Mouse (Mus musculus) thymus, adult 2 months (tissue): ENCODE measurements around the gene Arl2. TPM values are rescaled to one million over a fixed set of nuclear protein-coding genes. Genes with fewer than 3 reads are reported as not detected.
A peak's percentile ranks its signal among the peaks of the same experiment; 100 is the strongest.

Source experiments
- DNase-seq: peaks from one replicate; pipeline ENCODE4 v3.0.0; 2021
- H3K27ac ChIP-seq: fragments of 200-500 bp; 2 replicates; pipeline ENCODE4 v1.5.1; 2012; ENCODE audit warnings: low read length, control low read depth; ENCODE audit not compliant: control insufficient read depth, insufficient read depth
- H3K27me3 ChIP-seq: fragments of 200-500 bp; 2 replicates; pipeline ENCODE4 v1.6.1; 2012; ENCODE audit warnings: mild to moderate bottlenecking, low read length, moderate library complexity, mixed read lengths; ENCODE audit not compliant: control insufficient read depth, insufficient read depth
- H3K36me3 ChIP-seq: fragments of 200-500 bp; 2 replicates; pipeline ENCODE4 v1.6.1; 2012; ENCODE audit warnings: mild to moderate bottlenecking, low read length, moderate library complexity; ENCODE audit not compliant: control insufficient read depth, insufficient read depth
- H3K4me1 ChIP-seq: fragments of 200-500 bp; replicated peaks from 2 replicates; pipeline ENCODE4 v1.6.1; 2012; ENCODE audit warnings: low read length; ENCODE audit not compliant: control insufficient read depth, insufficient read depth
- H3K4me3 ChIP-seq: fragments of 200-500 bp; 2 replicates; pipeline ENCODE4 v1.5.1; 2012; ENCODE audit warnings: mild to moderate bottlenecking, low read length, control low read depth, moderate library complexity; ENCODE audit not compliant: control insufficient read depth, insufficient read depth
- CTCF ChIP-seq: fragments of 200-500 bp; IDR thresholded peaks from 2 replicates; pipeline ENCODE4 v1.5.1; 2012; ENCODE audit warnings: mild to moderate bottlenecking, control low read depth, low read length, moderate library complexity, borderline replicate concordance; ENCODE audit not compliant: control insufficient read depth, poor library complexity, insufficient read depth; ENCODE audit errors: extremely low read depth
- POLR2A ChIP-seq: fragments of 200-500 bp; IDR thresholded peaks from 2 replicates; pipeline ENCODE4 v1.6.1; 2012; ENCODE audit warnings: mild to moderate bottlenecking, low read length, control low read depth, moderate library complexity; ENCODE audit not compliant: control insufficient read depth, poor library complexity, insufficient read depth; ENCODE audit errors: extremely low read depth
- WGBS: fragments of 180-500 bp; shearing (Covaris S2); methylation state at CpG from one replicate; pipeline ENCODE4 v1.1.7; 2018; 5-methylcytosine and 5-hydroxymethylcytosine counted together
- polyA plus RNA-seq: library from polyadenylated mRNA; depleted of rRNA; stranded (reverse); fragments of >200 nt; gene quantifications from 2 replicates; pipeline ENCODE4 v1.2.3, GENCODE M21; 2012; rRNA removed

Gene Arl2
- polyA plus RNA-seq: 96.1 and 119 TPM in 2 replicates

DNA sequence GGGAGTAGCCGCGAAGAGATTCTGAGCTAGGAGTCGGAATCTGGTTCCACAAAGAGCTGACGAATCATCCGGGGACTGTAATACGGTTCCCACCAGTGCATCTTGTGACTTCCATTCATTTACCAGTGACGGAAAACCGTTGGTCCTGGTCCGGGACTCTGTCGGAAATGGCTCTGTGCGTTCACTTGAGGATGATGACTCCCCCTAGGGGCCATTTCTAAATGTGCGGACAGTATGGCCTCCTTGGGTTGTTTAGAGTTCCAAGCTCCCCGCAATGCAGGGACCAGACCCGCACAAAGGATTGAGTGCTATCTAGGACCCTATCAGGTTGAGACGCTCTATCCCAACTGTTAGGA, at the start of gene Arl2:
Gene Arl2 (minus strand): TSS at position 155 of the 356 bp plus-strand sequence.
- peaks cover 16% of the 10 kb centered on the region for H3K4me1 ChIP-seq
- H3K27ac ChIP-seq: peak within 1 kb of the TSS; percentile 86
- peak within 1 kb of the TSS; percentile 66 for H3K4me3 ChIP-seq
- WGBS: 1% methylated on average over 15 of the region's 15 CpGs
- H3K36me3 ChIP-seq: no peaks in the 10 kb centered on the region
- TF ChIP-seq POLR2A: no peak
- no peak; the same call in 1 of the 2 replicates for TF ChIP-seq CTCF
- H3K27me3 ChIP-seq: no peaks in the 10 kb centered on the region
- DNase-seq: peak; percentile 79

DNA sequence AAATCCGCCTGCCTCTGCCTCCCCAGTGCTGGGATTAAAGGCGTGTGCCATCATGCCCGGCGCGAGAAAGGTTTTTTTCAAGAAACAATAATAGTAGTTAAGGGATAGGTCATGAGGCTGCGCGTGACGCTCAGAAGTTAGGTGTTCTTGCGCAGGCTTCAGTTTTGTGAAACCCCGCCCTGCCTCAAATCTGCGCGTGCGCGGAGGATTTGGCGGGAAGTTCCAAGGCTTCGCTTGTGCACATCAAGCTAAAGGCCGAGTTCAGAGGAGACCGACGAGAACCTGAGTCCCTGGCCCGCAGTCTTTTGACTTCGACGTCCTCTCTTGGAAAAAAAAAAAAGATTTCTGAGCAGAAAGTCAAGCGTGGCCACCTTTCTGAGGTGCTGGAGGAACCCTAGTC, 42.8 kb upstream of the Arl2 start, which contains the start of gene Majin:
Gene Majin (plus strand): TSS at position 258 of the 400 bp plus-strand sequence.
- no peaks in the 10 kb centered on the region for H3K27me3 ChIP-seq
- no peak for TF ChIP-seq CTCF
- H3K4me1 ChIP-seq: peaks cover 5% of the 10 kb centered on the region
- no peaks in the 10 kb centered on the region for H3K36me3 ChIP-seq
- no peak within 1 kb of the TSS for H3K27ac ChIP-seq
- H3K4me3 ChIP-seq: no peak within 1 kb of the TSS
- 89% methylated on average over 23 of the region's 23 CpGs for WGBS
- no peak for DNase-seq

DNA sequence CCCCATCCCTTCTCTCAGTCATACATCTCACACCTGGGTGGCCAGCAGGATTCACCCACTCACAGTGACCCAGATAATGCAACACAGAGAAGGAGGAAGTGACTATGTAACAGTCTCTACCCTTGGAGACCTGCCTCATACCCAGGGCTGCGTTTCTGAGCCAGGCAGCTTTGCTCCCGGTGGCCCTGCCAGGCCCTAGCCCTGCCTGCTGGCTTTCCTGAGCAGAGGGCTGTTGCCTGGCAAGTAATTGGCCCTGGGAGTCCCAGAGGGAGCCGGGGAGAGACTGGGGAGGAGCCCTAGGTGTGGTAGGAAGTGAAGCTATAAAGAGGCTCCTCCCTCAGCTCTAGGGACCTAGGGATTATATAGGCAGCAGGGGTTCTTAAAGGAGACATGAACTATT, 41.2 kb upstream of the Arl2 start:
- TF ChIP-seq POLR2A (no peak), CTCF (no peak)
- Histone ChIP-seq H3K27ac (no peak overlapping the region), H3K36me3 (no peaks in the 10 kb centered on the region), H3K27me3 (no peaks in the 10 kb centered on the region), H3K4me3 (no peak overlapping the region), H3K4me1 (peaks cover 5% of the 10 kb centered on the region)
- DNase-seq: no peak
- WGBS: 4% methylated on average over 3 of the region's 3 CpGs

DNA sequence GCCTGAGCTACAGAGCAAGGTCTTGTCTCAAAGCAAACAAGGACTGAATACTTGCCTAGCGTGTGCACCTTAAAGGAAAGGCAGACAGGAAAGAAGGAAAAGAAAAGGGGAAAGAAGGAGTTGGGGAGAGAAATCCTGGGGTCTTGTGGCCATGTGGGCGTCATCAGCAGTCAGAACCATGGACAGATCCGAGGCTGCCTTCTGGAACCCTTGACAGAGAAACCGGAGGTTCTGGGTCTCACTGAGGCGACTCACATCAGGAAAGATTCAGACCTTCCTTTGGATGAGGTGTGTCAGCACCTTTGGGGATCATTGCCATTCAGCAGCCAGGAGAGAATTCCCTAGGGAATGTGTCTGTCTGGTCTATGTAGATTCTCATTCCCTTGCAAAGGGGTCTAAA, 40.3 kb upstream of the Arl2 start:
- H3K4me1 ChIP-seq: peaks cover 5% of the 10 kb centered on the region
- no peaks in the 10 kb centered on the region for H3K27me3 ChIP-seq
- H3K4me3 ChIP-seq: no peak overlapping the region
- TF ChIP-seq CTCF (no peak), POLR2A (no peak)
- no peaks in the 10 kb centered on the region for H3K36me3 ChIP-seq
- no peak overlapping the region for H3K27ac ChIP-seq
- DNase-seq: no peak
- 20% methylated on average over 5 of the region's 5 CpGs for WGBS

DNA sequence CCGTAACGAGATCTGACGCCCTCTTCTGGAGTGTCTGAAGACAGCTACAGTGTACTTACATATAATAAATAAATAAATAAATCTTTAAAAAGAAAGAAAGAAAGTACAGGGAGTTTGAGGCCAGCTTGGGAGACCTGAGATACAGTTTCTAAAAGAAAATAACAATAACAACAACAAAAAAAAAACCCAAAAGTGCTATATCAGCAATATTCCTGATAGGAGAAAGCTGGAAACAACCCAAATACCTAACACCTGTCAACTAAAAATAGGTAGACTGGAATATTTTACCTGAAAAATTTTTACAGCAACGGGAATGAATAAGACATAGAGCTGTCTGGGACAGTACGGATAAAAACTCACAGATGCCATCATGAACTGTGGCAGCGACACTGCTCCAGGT, 37.4 kb upstream of the Arl2 start:
- DNase-seq: no peak
- no peaks in the 10 kb centered on the region for H3K36me3 ChIP-seq
- no peak overlapping the region for H3K27ac ChIP-seq
- TF ChIP-seq POLR2A (no peak), CTCF (no peak)
- no peaks in the 10 kb centered on the region for H3K27me3 ChIP-seq
- H3K4me1 ChIP-seq: peaks cover 7% of the 10 kb centered on the region
- WGBS: 92% methylated on average over 6 of the region's 6 CpGs
- no peak overlapping the region for H3K4me3 ChIP-seq

DNA sequence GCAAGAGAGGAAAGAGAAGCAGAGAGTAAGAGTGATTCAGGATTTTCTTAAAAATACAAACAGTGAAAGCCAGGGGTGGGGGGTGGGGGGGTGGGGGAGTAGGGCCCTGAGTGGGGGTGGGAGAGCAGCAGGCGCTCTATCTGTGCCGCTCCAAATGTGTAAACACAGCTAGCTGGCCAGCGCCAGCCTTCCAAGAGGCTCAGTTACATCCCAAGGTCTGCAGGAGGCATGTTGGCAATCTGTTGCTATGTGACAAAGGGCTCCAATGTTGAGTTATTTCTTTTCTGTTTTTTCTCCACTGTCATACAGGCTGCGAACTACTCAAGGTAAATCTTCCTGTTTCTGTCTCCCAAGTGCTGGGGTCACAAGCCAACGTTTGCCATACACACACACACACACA, 33.4 kb upstream of the Arl2 start:
- DNase-seq: no peak
- Histone ChIP-seq H3K27ac (no peak overlapping the region), H3K36me3 (no peaks in the 10 kb centered on the region), H3K4me1 (peaks cover 6% of the 10 kb centered on the region), H3K4me3 (no peak overlapping the region), H3K27me3 (no peaks in the 10 kb centered on the region)
- WGBS: 67% methylated on average over 5 of the region's 5 CpGs
- no peak for TF ChIP-seq POLR2A
- TF ChIP-seq CTCF: no peak

DNA sequence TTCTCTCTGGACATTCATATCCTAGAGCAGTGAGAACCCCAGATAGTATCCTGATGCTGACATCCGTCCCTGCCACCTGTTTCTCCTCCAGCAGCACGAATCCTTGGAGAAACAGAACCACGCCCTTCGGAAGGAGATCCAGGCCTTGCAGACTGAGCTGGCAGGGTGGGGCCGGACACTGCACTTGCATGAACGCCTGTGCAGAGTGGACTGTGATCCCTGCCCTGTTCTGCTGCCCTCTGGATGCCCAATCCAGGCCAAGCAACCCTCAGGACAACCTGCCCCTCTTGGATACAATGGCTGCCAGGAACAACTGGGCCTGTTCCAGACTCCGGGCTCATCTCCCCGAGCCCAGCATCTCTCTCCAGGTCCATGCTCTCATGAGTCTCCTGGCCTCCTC, 29.9 kb upstream of the Arl2 start:
- DNase-seq: no peak
- no peak overlapping the region for H3K27ac ChIP-seq
- peaks cover 6% of the 10 kb centered on the region for H3K4me1 ChIP-seq
- WGBS: 88% methylated on average over 8 of the region's 8 CpGs
- TF ChIP-seq CTCF: no peak
- no peak for TF ChIP-seq POLR2A
- H3K4me3 ChIP-seq: no peak overlapping the region
- no peaks in the 10 kb centered on the region for H3K36me3 ChIP-seq
- H3K27me3 ChIP-seq: no peaks in the 10 kb centered on the region
